Mouse (Mus musculus) megakaryocyte progenitor cell, adult 5-6 weeks (primary cell): ENCODE results near the gene Hsd17b14. TPM values are rescaled to one million over a fixed set of nuclear protein-coding genes. Genes with fewer than 3 reads are reported as not detected.
"Not testable (repeated sequence)": the region's sequence is repeated elsewhere in the genome, so short reads cannot be mapped to it uniquely, and the experiment has no call there.

Experiments
- ATAC-seq: replicated peaks from 2 replicates; pipeline ENCODE4 v1.8.0; 2016; ENCODE audit warnings: mild to moderate bottlenecking, moderate TSS enrichment, inconsistent platforms; ENCODE audit not compliant: poor library complexity
- total RNA-seq, 2 experiments: library from RNA; stranded (forward) in 1 of 2; stranded (reverse) in 1 of 2; fragments of 157-497, 149-512 nt in 1 of 2; fragments of 200-1000 nt in 1 of 2; gene quantifications; 2 replicates each; pipeline versions ENCODE4 v1.2.3 to v1.2.4; 2015 to 2017

Gene Hsd17b14
- total RNA-seq, 2 experiments from 2014 or later, result 0.22 to 1.2 TPM

GRCm38 (mm10) chr7:45527169-45527568 is 27.5 kb upstream of the Hsd17b14 start:
- not testable (repeated sequence) for ATAC-seq

DNA sequence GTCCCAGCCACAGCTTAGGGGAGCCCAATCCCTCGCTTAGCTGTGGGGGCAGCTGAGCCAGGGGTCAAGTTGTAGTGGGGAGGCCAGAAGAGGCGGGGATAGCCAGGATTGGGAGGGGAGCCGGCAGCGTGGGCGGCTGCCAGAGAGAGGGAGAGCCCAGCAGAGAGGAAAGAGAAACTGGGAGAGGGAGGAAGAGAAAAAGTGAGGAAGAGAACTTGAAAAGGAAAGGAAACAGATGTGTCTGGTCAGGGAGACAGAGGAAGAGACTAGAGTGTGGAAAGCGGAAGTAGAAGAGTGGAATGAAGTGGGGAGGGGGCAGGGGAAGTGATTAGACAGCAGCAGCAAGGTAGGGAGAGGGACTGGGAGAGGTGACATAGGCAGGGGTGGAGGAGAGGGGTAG is 25.2 kb upstream of the Hsd17b14 start:
- ATAC-seq, result peak; percentile 18

DNA sequence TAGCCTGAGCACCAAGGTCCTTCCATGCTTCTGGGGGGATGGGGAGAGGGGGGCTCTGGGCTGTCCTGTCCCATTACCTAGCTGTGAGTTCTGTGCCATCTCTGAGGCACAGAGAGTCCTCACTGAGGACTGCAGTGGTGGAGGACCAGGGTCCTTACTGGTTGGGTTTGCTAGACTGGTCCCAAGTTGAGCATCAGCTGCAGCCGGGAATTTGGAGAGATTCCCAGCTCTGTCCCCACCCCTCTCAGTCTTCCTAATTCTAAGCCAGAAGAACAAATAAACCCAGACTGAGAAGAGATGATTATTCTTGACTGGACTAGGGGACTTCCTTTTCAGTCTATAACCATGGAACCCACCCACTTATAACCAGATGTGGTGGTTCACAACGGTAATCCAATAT is 24.1 kb upstream of the Hsd17b14 start:
- ATAC-seq, result no peak

DNA sequence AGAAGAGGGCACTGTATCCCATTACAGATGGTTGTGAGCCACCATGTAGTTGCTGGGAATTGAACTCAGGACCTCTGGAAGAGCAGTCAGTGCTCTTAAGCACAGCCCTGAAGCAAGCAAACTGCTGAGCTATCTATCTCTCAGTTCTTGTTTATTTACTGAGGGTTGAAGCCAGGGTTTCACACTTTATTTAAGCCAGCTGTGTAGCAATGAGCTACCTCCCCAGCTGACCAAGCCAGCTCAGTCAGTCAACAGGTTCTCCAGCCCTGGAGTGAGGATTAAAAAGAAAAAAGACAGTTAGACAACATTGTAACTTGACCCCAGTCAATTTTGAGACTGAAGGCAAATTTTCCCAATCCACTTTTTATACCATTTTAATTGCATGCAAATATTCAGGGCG is 19.0 kb upstream of the Hsd17b14 start:
- no peak for ATAC-seq

GRCm38 (mm10) chr7:45537602-45538001 is 17.1 kb upstream of the Hsd17b14 start:
- ATAC-seq, result no peak

GRCm38 (mm10) chr7:45538163-45539041 is 16.3 kb upstream of the Hsd17b14 start:
- peak; percentile 74 for ATAC-seq

- ATAC-seq, result no peak
These were observed 15.6 kb upstream of the Hsd17b14 start for GRCm38 (mm10) chr7:45539095-45539494.

GRCm38 (mm10) chr7:45540213-45540612 is 14.5 kb upstream of the Hsd17b14 start:
- ATAC-seq, result no peak

- no peak for ATAC-seq
These were observed 10.2 kb upstream of the Hsd17b14 start for GRCm38 (mm10) chr7:45544525-45544924.

DNA sequence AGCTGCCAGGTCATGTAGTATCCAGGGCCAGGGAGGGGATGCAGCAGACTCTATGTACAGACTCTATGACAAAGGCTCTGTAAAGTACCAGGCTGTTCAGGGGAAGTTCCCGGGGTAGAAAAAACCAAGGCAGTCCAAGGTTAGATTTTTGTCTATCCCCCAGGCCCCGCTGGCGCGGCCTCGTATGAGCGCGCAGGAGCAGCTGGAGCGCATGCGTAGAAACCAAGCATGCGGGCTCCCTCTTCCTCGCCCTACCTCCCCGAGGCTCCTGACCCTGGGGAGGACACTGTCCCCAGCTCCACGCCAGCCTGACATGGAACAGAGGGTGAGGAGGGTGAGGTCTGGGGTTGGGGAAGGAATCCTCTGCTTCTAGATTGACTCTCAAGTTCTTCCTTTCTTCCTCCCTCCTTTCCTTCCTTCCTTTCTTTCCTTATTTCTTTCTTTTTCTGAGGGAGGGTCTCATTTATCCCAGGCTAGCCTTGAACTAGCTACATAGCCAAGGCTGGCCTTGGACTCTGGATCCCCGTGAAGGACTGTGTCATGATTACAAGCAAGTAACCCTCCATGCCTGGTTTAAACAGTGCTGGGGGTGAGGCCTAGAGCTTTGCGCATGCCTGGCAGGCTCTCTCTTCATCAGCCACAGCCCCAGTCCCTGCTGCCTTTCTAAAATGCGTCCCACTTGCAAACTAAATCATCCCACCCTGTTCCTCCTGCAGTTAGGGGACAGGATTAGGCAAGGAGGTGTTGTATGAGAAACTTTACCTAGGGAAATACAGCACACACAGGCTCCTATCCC is 4.9 kb upstream of the Hsd17b14 start:
- no peak for ATAC-seq

GRCm38 (mm10) chr7:45550821-45551511 is 3.7 kb upstream of the Hsd17b14 start:
- no peak for ATAC-seq

- no peak for ATAC-seq
These were observed 3.2 kb upstream of the Hsd17b14 start for GRCm38 (mm10) chr7:45551512-45551883.

DNA sequence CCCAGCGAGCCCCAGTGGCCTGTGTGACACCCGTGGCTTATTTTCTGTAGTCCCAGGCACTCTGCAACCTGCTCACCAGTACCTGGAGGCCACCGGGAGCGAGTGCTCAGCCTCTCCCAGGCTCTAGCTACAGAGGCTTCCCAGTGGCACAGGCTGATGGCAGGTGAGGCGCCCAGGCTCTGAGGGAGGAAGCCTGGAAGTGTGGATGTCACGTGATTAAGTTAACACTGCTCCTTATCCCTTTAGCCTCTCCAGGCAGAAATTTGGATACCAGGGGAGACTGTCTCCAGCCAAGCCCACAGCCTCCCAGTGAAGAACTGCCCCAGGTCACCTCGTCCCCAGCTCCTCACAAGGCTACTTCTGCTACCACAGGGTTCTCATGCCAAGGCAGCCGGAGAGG is 1.2 kb upstream of the Hsd17b14 start:
- ATAC-seq, result no peak

- no peak for ATAC-seq
These were observed 703 bp upstream of the Hsd17b14 start for GRCm38 (mm10) chr7:45553990-45554389.

GRCm38 (mm10) chr7:45555787-45556186 is 1.1 kb downstream of the Hsd17b14 start:
- ATAC-seq, result peak; percentile 96

DNA sequence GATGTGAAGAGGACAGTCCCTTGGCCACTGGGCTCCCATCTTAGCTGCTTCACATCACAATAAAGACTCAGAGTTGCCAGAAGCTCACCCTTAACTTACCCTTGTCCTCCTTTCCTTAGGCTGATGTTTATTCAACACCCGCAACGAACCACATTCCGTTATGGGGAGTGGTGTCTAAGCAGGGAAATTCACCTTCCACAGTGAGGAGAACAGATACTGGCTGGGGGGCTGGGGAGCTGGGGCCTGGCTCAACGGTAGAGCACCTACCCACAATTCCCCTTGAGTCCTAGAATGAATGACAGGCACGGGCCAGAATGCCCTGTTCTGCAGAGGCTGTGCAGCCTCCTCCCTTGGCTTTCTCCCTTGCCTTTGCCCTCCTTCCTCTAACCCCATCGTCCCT is 4.2 kb downstream of the Hsd17b14 start:
- no peak for ATAC-seq

DNA sequence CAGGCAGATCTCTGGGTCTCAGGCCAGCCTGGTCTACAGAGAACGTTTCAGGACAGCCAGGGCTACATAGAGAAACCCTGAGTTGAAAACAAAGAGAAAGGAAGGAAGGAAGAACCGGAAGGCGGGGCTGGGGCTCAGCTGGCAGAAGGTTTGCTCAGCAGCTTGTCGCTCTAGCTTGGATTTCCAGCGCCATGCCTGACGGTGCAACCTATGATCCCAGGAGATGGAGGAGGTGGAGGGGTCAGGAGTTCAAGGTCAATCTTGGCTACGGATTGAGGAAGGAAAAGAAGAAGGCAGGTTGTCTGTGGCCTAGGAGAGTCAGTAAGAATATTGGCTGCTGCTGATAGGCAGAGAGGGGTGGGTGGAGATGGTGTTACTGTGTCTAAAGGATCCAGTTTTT is 5.5 kb downstream of the Hsd17b14 start:
- no peak for ATAC-seq

- ATAC-seq, result peak; percentile 89
These were observed 6.3 kb downstream of the Hsd17b14 start for GRCm38 (mm10) chr7:45560843-45561623.

GRCm38 (mm10) chr7:45561624-45562520 is 7.2 kb downstream of the Hsd17b14 start:
- peak; percentile 26 for ATAC-seq

- no peak for ATAC-seq
These were observed 10.1 kb downstream of the Hsd17b14 start for GRCm38 (mm10) chr7:45564811-45565210.
